Mouse (Mus musculus) liver, postnatal 0 days (tissue): ENCODE measurements around the gene Ttll1. TPM values are rescaled to one million over a fixed set of nuclear protein-coding genes. Genes with fewer than 3 reads are reported as not detected.

Source experiments
- ATAC-seq: fragments of 200-750 bp; cut with Nextera tagmentation; 2 replicates; pipeline ENCODE4 v1.8.0; 2017; ENCODE audit warnings: mild to moderate bottlenecking, moderate library complexity
- DNase-seq: peaks from one replicate; pipeline ENCODE4 v3.0.0-alpha.2; 2016
- H3K27ac ChIP-seq: fragments of 300-500 bp; sonication (generic); 2 replicates; pipeline ENCODE4 v1.5.1; 2014; ENCODE audit warnings: antibody characterized with exemption, moderate library complexity, mild to moderate bottlenecking, low read depth
- H3K27me3 ChIP-seq: fragments of 300-500 bp; sonication (generic); 2 replicates; pipeline ENCODE4 v1.6.1; 2014; ENCODE audit warnings: low read length, control low read depth, mixed read lengths; ENCODE audit not compliant: insufficient read depth
- H3K36me3 ChIP-seq: fragments of 300-500 bp; sonication (generic); replicated peaks from 2 replicates; pipeline ENCODE4 v1.6.1; 2014; ENCODE audit warnings: mild to moderate bottlenecking, control low read depth, low read length, moderate library complexity, mixed read lengths; ENCODE audit not compliant: insufficient read depth
- H3K4me1 ChIP-seq: fragments of 300-500 bp; sonication (generic); 2 replicates; pipeline ENCODE4 v1.6.1; 2014; ENCODE audit warnings: antibody characterized with exemption, mild to moderate bottlenecking, control low read depth; ENCODE audit not compliant: insufficient read depth
- H3K4me2 ChIP-seq: fragments of 300-500 bp; sonication (generic); 2 replicates; pipeline ENCODE4 v1.6.1; 2014; ENCODE audit warnings: low read depth, mild to moderate bottlenecking, low read length, moderate library complexity, mixed read lengths
- H3K4me3 ChIP-seq: fragments of 300-500 bp; sonication (generic); 2 replicates; pipeline ENCODE4 v1.5.1; 2014; ENCODE audit warnings: low read depth, low read length
- H3K9ac ChIP-seq: fragments of 300-500 bp; sonication (generic); replicated peaks from 2 replicates; pipeline ENCODE4 v1.6.1; 2014; ENCODE audit warnings: mild to moderate bottlenecking, moderate library complexity
- H3K9me3 ChIP-seq: fragments of 300-500 bp; sonication (generic); 2 replicates; pipeline ENCODE4 v1.6.1; 2016; ENCODE audit warnings: mild to moderate bottlenecking, control low read depth, low read length, mixed read lengths
- CTCF ChIP-seq: sonication (generic); IDR thresholded peaks from 2 replicates; pipeline ENCODE4 v1.5.1; 2016; ENCODE audit warnings: antibody characterized with exemption, low read depth
- EP300 ChIP-seq: IDR thresholded peaks from 2 replicates; pipeline ENCODE4 v1.6.1; 2016; ENCODE audit warnings: antibody characterized with exemption, low read depth, mild to moderate bottlenecking
- WGBS: fragments of 180-500 bp; shearing (Covaris S2); extraction: QIAGEN DNeasy Blood & Tissue Kit; methylation state at CpG from one replicate; pipeline ENCODE4 v1.1.7; 2014; ENCODE audit not compliant: insufficient replicate concordance; 5-methylcytosine and 5-hydroxymethylcytosine counted together
- polyA plus RNA-seq: library from polyadenylated mRNA; unstranded; fragments of >200 nt; fragmentation: Nextera tagmentation; extraction: Ambion mirVana; gene quantifications from 2 replicates; pipeline ENCODE4 v1.2.1, GENCODE M21; 2015

The Ttll1 gene
- polyA plus RNA-seq, 1 experiment from 2014 or later: 3.2 TPM

- DNase-seq (no peak), ATAC-seq (no peak)
- H3K27ac ChIP-seq: no peak overlapping the region
- peaks cover 17% of the 10 kb centered on the region for H3K27me3 ChIP-seq
- TF ChIP-seq EP300: no peak
- TF ChIP-seq CTCF: peak; percentile 61
- no peak overlapping the region for H3K4me3 ChIP-seq
- no peak overlapping the region for H3K4me2 ChIP-seq
- H3K9ac ChIP-seq: no peak overlapping the region
- 67% methylated on average over 5 of the region's 5 CpGs for WGBS
- H3K4me1 ChIP-seq: peaks cover 25% of the 10 kb centered on the region
- no peaks in the 10 kb centered on the region for H3K36me3 ChIP-seq
- H3K9me3 ChIP-seq: no peaks in the 10 kb centered on the region
Measured at GRCm38 (mm10) chr15:83531961-83532469, 21.3 kb upstream of the Ttll1 start.

GRCm38 (mm10) chr15:83530688-83531087 lies 20.0 kb upstream of the Ttll1 start:
- DNase-seq (no peak), ATAC-seq (peak; percentile 31; the same call in 1 of the 2 replicates)
- WGBS: 40% methylated on average over 6 of the region's 6 CpGs
- H3K4me1 ChIP-seq: peaks cover 36% of the 10 kb centered on the region
- H3K4me2 ChIP-seq: no peak overlapping the region
- H3K27me3 ChIP-seq: peaks cover 31% of the 10 kb centered on the region
- peak overlapping the region; percentile 69 for H3K27ac ChIP-seq
- TF ChIP-seq EP300 (no peak), CTCF (no peak)
- no peak overlapping the region for H3K4me3 ChIP-seq
- H3K9ac ChIP-seq: no peak overlapping the region
- H3K9me3 ChIP-seq: no peaks in the 10 kb centered on the region
- H3K36me3 ChIP-seq: no peaks in the 10 kb centered on the region

GRCm38 (mm10) chr15:83530233-83530632 lies 19.5 kb upstream of the Ttll1 start:
- no peak for DNase-seq
- TF ChIP-seq CTCF (no peak), EP300 (no peak)
- H3K36me3 ChIP-seq: no peaks in the 10 kb centered on the region
- H3K9ac ChIP-seq: no peak overlapping the region
- 34% methylated on average over 9 of the region's 9 CpGs for WGBS
- H3K4me2 ChIP-seq: no peak overlapping the region
- ATAC-seq: peak; percentile 11; the same call in 1 of the 2 replicates
- peaks cover 35% of the 10 kb centered on the region for H3K27me3 ChIP-seq
- peaks cover 36% of the 10 kb centered on the region for H3K4me1 ChIP-seq
- H3K9me3 ChIP-seq: no peaks in the 10 kb centered on the region
- no peak overlapping the region for H3K4me3 ChIP-seq
- H3K27ac ChIP-seq: peak overlapping the region; percentile 69

- Histone ChIP-seq H3K9ac (no peak overlapping the region), H3K36me3 (no peaks in the 10 kb centered on the region), H3K27me3 (peaks cover 40% of the 10 kb centered on the region), H3K27ac (no peak overlapping the region), H3K9me3 (no peaks in the 10 kb centered on the region), H3K4me2 (no peak overlapping the region), H3K4me1 (peaks cover 36% of the 10 kb centered on the region), H3K4me3 (no peak overlapping the region)
- 57% methylated on average over 5 of the region's 5 CpGs for WGBS
- DNase-seq (no peak), ATAC-seq (no peak)
- TF ChIP-seq CTCF (no peak), EP300 (no peak)
Measured at GRCm38 (mm10) chr15:83529765-83530164, 19.1 kb upstream of the Ttll1 start.

- no peak for DNase-seq
Measured at GRCm38 (mm10) chr15:83528892-83529291, 18.2 kb upstream of the Ttll1 start.

GRCm38 (mm10) chr15:83527747-83528146 lies 17.1 kb upstream of the Ttll1 start:
- Histone ChIP-seq H3K9ac (no peak overlapping the region), H3K4me1 (peaks cover 39% of the 10 kb centered on the region), H3K9me3 (no peaks in the 10 kb centered on the region), H3K27ac (no peak overlapping the region), H3K4me3 (no peak overlapping the region; the same call in 1 of the 2 replicates), H3K4me2 (peak overlapping the region; percentile 89), H3K27me3 (peaks cover 45% of the 10 kb centered on the region), H3K36me3 (no peaks in the 10 kb centered on the region)
- 70% methylated on average over 2 of the region's 2 CpGs for WGBS
- ATAC-seq (no peak), DNase-seq (no peak)
- no peak for TF ChIP-seq CTCF
- TF ChIP-seq EP300: no peak

More at GRCm38 (mm10) chr15:83528892-83529291, 18.2 kb upstream of the Ttll1 start:
- peaks cover 45% of the 10 kb centered on the region for H3K27me3 ChIP-seq
- H3K9ac ChIP-seq: no peak overlapping the region
- H3K9me3 ChIP-seq: no peaks in the 10 kb centered on the region
- peaks cover 36% of the 10 kb centered on the region for H3K4me1 ChIP-seq
- no peak overlapping the region for H3K27ac ChIP-seq
- TF ChIP-seq EP300 (no peak), CTCF (no peak)
- no peak for ATAC-seq
- 58% methylated on average over 4 of the region's 4 CpGs for WGBS
- H3K4me3 ChIP-seq: no peak overlapping the region
- no peaks in the 10 kb centered on the region for H3K36me3 ChIP-seq
- no peak overlapping the region for H3K4me2 ChIP-seq

- peak; percentile 18; the same call in 1 of the 2 replicates for ATAC-seq
- Histone ChIP-seq H3K27me3 (peaks cover 45% of the 10 kb centered on the region), H3K4me2 (peak overlapping the region; percentile 89), H3K36me3 (no peaks in the 10 kb centered on the region), H3K27ac (no peak overlapping the region), H3K9me3 (no peaks in the 10 kb centered on the region), H3K4me1 (peaks cover 39% of the 10 kb centered on the region), H3K4me3 (peak overlapping the region; percentile 59), H3K9ac (peak overlapping the region; percentile 61)
- no peak for DNase-seq
- TF ChIP-seq CTCF (no peak), EP300 (no peak)
- 3% methylated on average over 25 of the region's 26 CpGs for WGBS
Measured at GRCm38 (mm10) chr15:83527092-83527437, 16.4 kb upstream of the Ttll1 start.
